Mouse (Mus musculus): ENCODE measurements around the gene Ostf1. TPM values are rescaled to one million over a fixed set of nuclear protein-coding genes. Genes with fewer than 3 reads are reported as not detected.
"Not testable (repeated sequence)": the region's sequence is repeated elsewhere in the genome, so short reads cannot be mapped to it uniquely, and the experiment has no call there.

Ostf1 gene
- total RNA-seq, 2 experiments from 2014 or later = 171 to 183 TPM

- no peak for ATAC-seq (replicated peaks; ENCODE audit: poor library complexity)
Measured at GRCm38 (mm10) chr19:18600611-18601010, 31.0 kb downstream of the Ostf1 start.

GRCm38 (mm10) chr19:18599650-18600049 lies 32.0 kb downstream of the Ostf1 start:
- no peak for ATAC-seq (replicated peaks; ENCODE audit: poor library complexity)

GRCm38 (mm10) chr19:18599051-18599450 lies 32.6 kb downstream of the Ostf1 start:
- ATAC-seq (replicated peaks; ENCODE audit: poor library complexity) = no peak

- ATAC-seq (replicated peaks; ENCODE audit: poor library complexity) = no peak
Measured at GRCm38 (mm10) chr19:18598265-18598926, 33.2 kb downstream of the Ostf1 start.

- no peak for ATAC-seq (replicated peaks; ENCODE audit: poor library complexity)
Measured at GRCm38 (mm10) chr19:18597772-18598171, 33.9 kb downstream of the Ostf1 start.

GRCm38 (mm10) chr19:18596876-18597275 lies 34.7 kb downstream of the Ostf1 start:
- ATAC-seq (replicated peaks; ENCODE audit: poor library complexity) = no peak

GRCm38 (mm10) chr19:18593722-18594121 lies 37.9 kb downstream of the Ostf1 start:
- no peak for ATAC-seq (replicated peaks; ENCODE audit: poor library complexity)

- ATAC-seq (replicated peaks; ENCODE audit: poor library complexity) = no peak
Measured at GRCm38 (mm10) chr19:18592919-18593318, 38.7 kb downstream of the Ostf1 start.

- ATAC-seq (replicated peaks; ENCODE audit: poor library complexity) = peak; percentile 89
Measured at GRCm38 (mm10) chr19:18590942-18591354, 40.7 kb downstream of the Ostf1 start.

- no peak for ATAC-seq (replicated peaks; ENCODE audit: poor library complexity)
Measured at GRCm38 (mm10) chr19:18590234-18590633, 41.4 kb downstream of the Ostf1 start.

- no peak for ATAC-seq (replicated peaks; ENCODE audit: poor library complexity)
Measured at GRCm38 (mm10) chr19:18589276-18589675, 42.3 kb downstream of the Ostf1 start.

- ATAC-seq (replicated peaks; ENCODE audit: poor library complexity) = not testable (repeated sequence)
Measured at GRCm38 (mm10) chr19:18588801-18589200, 42.8 kb downstream of the Ostf1 start.

- 0 out of 2 replicates have a peak, but pooled peaks have one; percentile 44 for ATAC-seq (replicated peaks; ENCODE audit: poor library complexity)
Measured at GRCm38 (mm10) chr19:18588243-18588642, 43.4 kb downstream of the Ostf1 start.

- ATAC-seq (replicated peaks; ENCODE audit: poor library complexity) = no peak
Measured at GRCm38 (mm10) chr19:18587118-18587517, 44.5 kb downstream of the Ostf1 start.

GRCm38 (mm10) chr19:18584621-18585020 lies 47.0 kb downstream of the Ostf1 start:
- no peak for ATAC-seq (replicated peaks; ENCODE audit: poor library complexity)

GRCm38 (mm10) chr19:18583706-18584105 lies 47.9 kb downstream of the Ostf1 start:
- ATAC-seq (replicated peaks; ENCODE audit: poor library complexity) = no peak

GRCm38 (mm10) chr19:18582887-18583286 lies 48.7 kb downstream of the Ostf1 start:
- ATAC-seq (replicated peaks; ENCODE audit: poor library complexity) = peak; percentile 71

GRCm38 (mm10) chr19:18582226-18582625 lies 49.4 kb downstream of the Ostf1 start:
- no peak for ATAC-seq (replicated peaks; ENCODE audit: poor library complexity)

- ATAC-seq (replicated peaks; ENCODE audit: poor library complexity) = no peak
Measured at GRCm38 (mm10) chr19:18581046-18581445, 50.6 kb downstream of the Ostf1 start.

GRCm38 (mm10) chr19:18579012-18579358 lies 52.6 kb downstream of the Ostf1 start:
- no peak; the same call in 1 of the 2 replicates for ATAC-seq (replicated peaks; ENCODE audit: poor library complexity)

GRCm38 (mm10) chr19:18578216-18579011 lies 53.2 kb downstream of the Ostf1 start:
- peak; percentile 55 for ATAC-seq (replicated peaks; ENCODE audit: poor library complexity)

GRCm38 (mm10) chr19:18577348-18577747 lies 54.3 kb downstream of the Ostf1 start:
- peak; percentile 73 for ATAC-seq (replicated peaks; ENCODE audit: poor library complexity)
